Mouse (Mus musculus): Measurements from ENCODE around the gene Kdm6a. TPM values are rescaled to one million over a fixed set of nuclear protein-coding genes. Genes with fewer than 3 reads are reported as not detected.

The Kdm6a gene
- total and polyA plus RNA-seq, 2 experiments from 2014 or later, result 10.5 to 53.9 TPM

DNA sequence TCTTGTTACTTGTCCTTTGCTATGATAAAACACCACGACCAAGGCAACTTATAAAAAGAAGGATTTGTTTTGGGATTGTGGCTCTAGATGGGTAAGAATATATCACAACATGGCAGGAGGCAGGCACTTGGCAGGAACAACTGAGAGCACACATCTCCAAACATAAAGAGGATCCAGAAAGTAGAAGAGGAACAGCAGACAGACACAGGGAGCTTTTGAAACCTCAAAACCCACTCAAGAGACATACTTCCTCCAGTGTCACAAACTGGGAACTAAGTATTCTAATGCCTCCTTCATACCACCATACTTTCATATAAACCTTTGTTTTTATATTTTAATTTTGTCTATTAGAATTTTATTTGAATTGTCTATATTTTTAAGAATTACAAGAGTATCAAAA, 77.2 kb downstream of the Kdm6a start:
- H3K4me1 ChIP-seq (ENCODE audit: insufficient read depth), result no peaks in the 10 kb centered on the region
- no peaks in the 10 kb centered on the region for H3K9me3 ChIP-seq (ENCODE audit: low read length)
- no peak overlapping the region for H3K27ac ChIP-seq (ENCODE audit: low read depth, low read length)
- DNase-seq (no peak), ATAC-seq (no peak)
- H3K4me3 ChIP-seq (ENCODE audit: low read depth, low read length), result no peak overlapping the region
- H3K4me2 ChIP-seq (ENCODE audit: low read depth), result no peak overlapping the region
- no peak for TF ChIP-seq CTCF (IDR thresholded peaks at IDR 0.05; ENCODE audit: low read depth)
- H3K36me3 ChIP-seq (ENCODE audit: insufficient read depth), result no peaks in the 10 kb centered on the region
- no peaks in the 10 kb centered on the region for H3K27me3 ChIP-seq (ENCODE audit: insufficient read depth, low read length)
- WGBS, result 78% methylated on average over 1 of the region's 1 CpGs
- H3K9ac ChIP-seq, result no peak overlapping the region

DNA sequence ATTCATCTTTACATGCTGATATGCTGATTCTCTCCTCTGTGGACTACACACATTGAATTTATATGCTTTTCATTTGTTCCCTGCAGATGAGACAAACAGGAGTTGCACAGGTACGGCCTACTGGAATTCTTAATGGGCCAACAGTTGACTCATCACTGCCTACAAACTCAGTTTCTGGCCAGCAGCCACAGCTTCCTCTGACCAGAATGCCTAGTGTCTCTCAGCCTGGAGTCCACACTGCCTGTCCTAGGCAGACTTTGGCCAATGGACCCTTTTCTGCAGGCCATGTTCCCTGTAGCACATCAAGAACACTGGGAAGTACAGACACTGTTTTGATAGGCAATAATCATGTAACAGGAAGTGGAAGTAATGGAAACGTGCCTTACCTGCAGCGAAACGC, 88.2 kb downstream of the Kdm6a start:
- Histone ChIP-seq H3K36me3 (ENCODE audit: insufficient read depth) (peaks cover 11% of the 10 kb centered on the region), H3K27me3 (ENCODE audit: insufficient read depth, low read length) (no peaks in the 10 kb centered on the region), H3K4me1 (ENCODE audit: insufficient read depth) (no peaks in the 10 kb centered on the region), H3K9ac (no peak overlapping the region), H3K27ac (ENCODE audit: low read depth, low read length) (no peak overlapping the region), H3K4me2 (ENCODE audit: low read depth) (no peak overlapping the region), H3K9me3 (ENCODE audit: low read length) (no peaks in the 10 kb centered on the region), H3K4me3 (ENCODE audit: low read depth, low read length) (no peak overlapping the region)
- no peak for ATAC-seq
- 91% methylated on average over 4 of the region's 4 CpGs for WGBS
- DNase-seq, result no peak
- TF ChIP-seq CTCF (IDR thresholded peaks at IDR 0.05; ENCODE audit: low read depth), result no peak

DNA sequence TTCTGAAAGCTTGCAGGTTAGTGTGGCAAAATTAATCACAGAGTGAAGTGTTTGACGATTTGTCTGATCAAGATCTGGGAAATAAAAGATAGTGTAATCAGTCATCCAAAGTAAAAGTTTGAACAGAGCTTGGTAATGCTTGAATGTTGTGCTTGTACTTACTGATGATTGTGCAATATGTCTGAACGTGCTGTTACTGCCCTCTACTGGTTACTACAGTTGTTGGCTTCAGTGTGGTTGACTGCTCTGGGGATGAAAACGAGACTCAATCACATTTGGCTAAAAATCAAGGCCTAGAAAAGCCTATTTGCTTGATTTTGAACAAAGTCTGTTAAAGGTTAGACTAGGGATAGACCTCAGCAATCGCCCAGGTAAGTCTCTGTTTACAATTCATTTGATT, 92.4 kb downstream of the Kdm6a start:
- H3K36me3 ChIP-seq (ENCODE audit: insufficient read depth), result peaks cover 15% of the 10 kb centered on the region
- no peak overlapping the region for H3K4me3 ChIP-seq (ENCODE audit: low read depth, low read length)
- DNase-seq (peak; percentile 79), ATAC-seq (peak; percentile 93)
- no peaks in the 10 kb centered on the region for H3K4me1 ChIP-seq (ENCODE audit: insufficient read depth)
- no peak overlapping the region for H3K27ac ChIP-seq (ENCODE audit: low read depth, low read length)
- H3K9ac ChIP-seq, result no peak overlapping the region
- TF ChIP-seq CTCF (IDR thresholded peaks at IDR 0.05; ENCODE audit: low read depth), result peak; percentile 83
- H3K9me3 ChIP-seq (ENCODE audit: low read length), result no peaks in the 10 kb centered on the region
- WGBS, result 42% methylated on average over 4 of the region's 4 CpGs
- no peak overlapping the region for H3K4me2 ChIP-seq (ENCODE audit: low read depth)
- no peaks in the 10 kb centered on the region for H3K27me3 ChIP-seq (ENCODE audit: insufficient read depth, low read length)

DNA sequence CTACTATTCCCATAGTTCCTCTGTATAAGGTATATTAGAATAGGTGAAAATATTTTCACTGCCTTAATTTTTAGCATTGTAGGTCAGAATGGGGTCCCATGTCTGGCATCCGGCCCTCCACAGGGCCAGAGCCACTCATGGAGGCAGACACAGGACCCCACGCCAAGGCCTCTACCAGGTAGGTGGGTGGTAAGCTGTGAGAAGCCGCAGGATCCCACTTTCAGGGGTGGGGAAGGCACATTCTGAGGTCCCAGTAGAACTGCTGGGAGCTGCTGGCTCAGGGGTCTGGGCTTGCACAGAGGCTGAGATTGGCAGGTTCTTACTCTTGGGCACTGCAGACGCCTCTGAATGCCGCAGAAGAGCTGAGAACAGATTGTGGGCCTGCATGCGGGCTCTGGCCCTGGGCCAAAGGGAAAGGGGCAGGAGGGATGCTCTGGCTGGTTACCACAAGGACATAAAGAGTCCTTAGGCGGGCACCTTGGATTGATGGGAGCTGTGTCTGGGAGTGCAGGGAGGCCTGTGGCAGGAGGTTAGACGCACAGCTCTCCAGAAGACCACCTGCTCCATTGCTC, 95.9 kb downstream of the Kdm6a start:
- Histone ChIP-seq H3K4me2 (ENCODE audit: low read depth) (no peak overlapping the region), H3K9ac (no peak overlapping the region), H3K4me1 (ENCODE audit: insufficient read depth) (no peaks in the 10 kb centered on the region), H3K27me3 (ENCODE audit: insufficient read depth, low read length) (no peaks in the 10 kb centered on the region), H3K4me3 (ENCODE audit: low read depth, low read length) (no peak overlapping the region), H3K27ac (ENCODE audit: low read depth, low read length) (no peak overlapping the region), H3K36me3 (ENCODE audit: insufficient read depth) (peaks cover 11% of the 10 kb centered on the region; the same call in 1 of the 2 replicates), H3K9me3 (ENCODE audit: low read length) (no peaks in the 10 kb centered on the region)
- no peak for TF ChIP-seq CTCF (IDR thresholded peaks at IDR 0.05; ENCODE audit: low read depth)
- no peak for DNase-seq
- WGBS, result 76% methylated on average over 8 of the region's 8 CpGs
- ATAC-seq, result no peak

DNA sequence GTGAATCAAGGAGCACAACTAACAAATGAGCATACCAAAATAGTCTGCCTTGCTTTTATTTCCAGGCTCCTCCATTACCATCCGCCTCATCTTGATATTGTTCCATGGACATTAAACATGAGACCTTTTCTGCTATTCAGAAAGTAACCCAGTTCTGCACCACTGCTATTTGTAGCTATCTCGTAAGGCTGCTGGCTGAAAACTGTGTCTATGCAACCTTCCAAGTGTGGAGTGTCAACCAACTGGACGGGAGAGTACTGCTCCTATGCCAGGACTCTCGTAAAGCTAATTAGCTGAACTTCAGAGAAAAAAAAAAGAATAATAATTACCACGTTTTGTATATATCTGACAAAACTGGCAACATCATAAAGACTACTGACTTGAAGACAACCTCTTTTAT, 116.2 kb downstream of the Kdm6a start:
- Histone ChIP-seq H3K36me3 (ENCODE audit: insufficient read depth) (no peaks in the 10 kb centered on the region), H3K9me3 (ENCODE audit: low read length) (no peaks in the 10 kb centered on the region), H3K4me1 (ENCODE audit: insufficient read depth) (no peaks in the 10 kb centered on the region), H3K9ac (no peak overlapping the region), H3K27me3 (ENCODE audit: insufficient read depth, low read length) (no peaks in the 10 kb centered on the region), H3K27ac (ENCODE audit: low read depth, low read length) (no peak overlapping the region), H3K4me3 (ENCODE audit: low read depth, low read length) (no peak overlapping the region), H3K4me2 (ENCODE audit: low read depth) (no peak overlapping the region)
- TF ChIP-seq CTCF (IDR thresholded peaks at IDR 0.05; ENCODE audit: low read depth), result no peak
- 54% methylated on average over 5 of the region's 5 CpGs for WGBS
- DNase-seq, result no peak
- ATAC-seq, result no peak

DNA sequence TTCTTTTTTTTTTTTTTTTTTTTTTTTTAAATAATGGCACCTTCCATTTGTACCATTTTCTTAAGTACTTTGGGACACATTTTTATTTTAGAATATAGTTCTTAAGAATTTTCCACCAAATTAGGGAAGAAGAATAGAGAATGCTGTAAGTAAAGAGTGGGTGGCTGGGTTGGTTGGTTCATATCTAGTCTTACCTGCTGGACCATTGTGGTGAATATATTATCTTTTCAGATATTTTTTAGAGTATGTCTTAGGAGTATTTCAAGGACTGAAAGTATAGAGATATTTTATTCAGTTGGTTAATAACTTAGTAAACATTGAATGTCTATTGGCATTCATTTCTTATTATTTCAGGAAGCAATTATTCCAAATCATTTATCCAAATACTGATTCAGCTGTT, 117.8 kb downstream of the Kdm6a start:
- no peaks in the 10 kb centered on the region for H3K27me3 ChIP-seq (ENCODE audit: insufficient read depth, low read length)
- no peak for TF ChIP-seq CTCF (IDR thresholded peaks at IDR 0.05; ENCODE audit: low read depth)
- H3K4me3 ChIP-seq (ENCODE audit: low read depth, low read length), result no peak overlapping the region
- DNase-seq (no peak), ATAC-seq (no peak)
- H3K4me2 ChIP-seq (ENCODE audit: low read depth), result no peak overlapping the region
- no peaks in the 10 kb centered on the region for H3K36me3 ChIP-seq (ENCODE audit: insufficient read depth)
- no peak overlapping the region for H3K27ac ChIP-seq (ENCODE audit: low read depth, low read length)
- H3K4me1 ChIP-seq (ENCODE audit: insufficient read depth), result no peaks in the 10 kb centered on the region
- no peaks in the 10 kb centered on the region for H3K9me3 ChIP-seq (ENCODE audit: low read length)
- H3K9ac ChIP-seq, result no peak overlapping the region

Other genes with a start within 250 kb of the Kdm6a start
- not detected in 2 replicates for gene Dusp21, start 16.7 kb upstream of the Kdm6a start, total RNA-seq (2014; rRNA removed)
- gene Dusp21, start 16.7 kb upstream of the Kdm6a start, polyA plus RNA-seq (2015; fragmentation: Nextera tagmentation; extraction: Ambion mirVana), result not detected in 2 replicates